Mouse (Mus musculus) limb, embryonic 14.5 days (tissue): ENCODE data around the gene Cdhr2. TPM values are rescaled to one million over a fixed set of nuclear protein-coding genes. Genes with fewer than 3 reads are reported as not detected.

Experiments
- ATAC-seq: fragments of 200-750 bp; cut with Nextera tagmentation; 2 replicates; pipeline ENCODE4 v1.8.0; 2017; ENCODE audit warnings: low read depth, moderate number of reproducible peaks, moderate TSS enrichment; ENCODE audit not compliant: low FRiP score
- DNase-seq: peaks from one replicate; pipeline ENCODE4 v3.0.0-alpha.2; 2015; ENCODE audit warnings: low spot score
- H3K27ac ChIP-seq: fragments of 300-500 bp; sonication (generic); replicated peaks from 2 replicates; pipeline ENCODE4 v1.5.1; 2014; ENCODE audit warnings: low read depth, mild to moderate bottlenecking, low read length, moderate library complexity, mixed read lengths
- H3K27me3 ChIP-seq: fragments of 300-500 bp; sonication (generic); 2 replicates; pipeline ENCODE4 v1.6.1; 2014; ENCODE audit warnings: low read length, mixed read lengths; ENCODE audit not compliant: control insufficient read depth, insufficient read depth
- H3K36me3 ChIP-seq: fragments of 300-500 bp; sonication (generic); 2 replicates; pipeline ENCODE4 v1.6.1; 2014; ENCODE audit warnings: mild to moderate bottlenecking, low read length, moderate library complexity, mixed read lengths; ENCODE audit not compliant: control insufficient read depth, insufficient read depth
- H3K4me1 ChIP-seq: fragments of 300-500 bp; sonication (generic); 2 replicates; pipeline ENCODE4 v1.6.1; 2014; ENCODE audit warnings: antibody characterized with exemption, low read length, mixed read lengths; ENCODE audit not compliant: control insufficient read depth, insufficient read depth
- H3K4me2 ChIP-seq: fragments of 300-500 bp; sonication (generic); replicated peaks from 2 replicates; pipeline ENCODE4 v1.6.1; 2014; ENCODE audit warnings: low read depth, mild to moderate bottlenecking, low read length, moderate library complexity; ENCODE audit not compliant: severe bottlenecking
- H3K4me3 ChIP-seq: fragments of 300-500 bp; sonication (generic); replicated peaks from 2 replicates; pipeline ENCODE4 v1.5.1; 2014; ENCODE audit warnings: low read length
- H3K9ac ChIP-seq: fragments of 300-500 bp; sonication (generic); 2 replicates; pipeline ENCODE4 v1.6.1; 2014; ENCODE audit warnings: mild to moderate bottlenecking, low read depth, low read length, moderate library complexity; ENCODE audit not compliant: severe bottlenecking
- H3K9me3 ChIP-seq: fragments of 300-500 bp; sonication (generic); 2 replicates; pipeline ENCODE4 v1.6.1; 2016; ENCODE audit warnings: low read length; ENCODE audit not compliant: control insufficient read depth
- POLR2A ChIP-seq: fragments of 200-500 bp; IDR thresholded peaks from 2 replicates; pipeline ENCODE4 v1.8.0; 2012; ENCODE audit warnings: inconsistent platforms, mild to moderate bottlenecking, moderate library complexity, borderline replicate concordance; ENCODE audit not compliant: insufficient read depth, insufficient read length; ENCODE audit errors: extremely low read depth
- WGBS: fragments of 180-500 bp; shearing (Covaris S2); extraction: QIAGEN DNeasy Blood & Tissue Kit; methylation state at CpG from one replicate; pipeline ENCODE4 v1.1.7; 2014; 5-methylcytosine and 5-hydroxymethylcytosine counted together
- polyA plus RNA-seq, 2 experiments: library from polyadenylated mRNA; depleted of rRNA in 1 of 2; stranded (reverse) in 1 of 2; unstranded in 1 of 2; fragments of >200 nt; fragmentation: Nextera tagmentation in 1 of 2; extraction: Ambion mirVana in 1 of 2; gene quantifications; 2 replicates each; pipeline versions ENCODE4 v1.2.1 to v1.2.3; 2012 to 2014

Cdhr2 gene
- polyA plus RNA-seq, 2 experiments = 0.06 TPM

- no peak overlapping the region for H3K27ac ChIP-seq
- no peak for ATAC-seq
- H3K27me3 ChIP-seq = no peaks in the 10 kb centered on the region
- H3K4me1 ChIP-seq = no peaks in the 10 kb centered on the region
- no peak for TF ChIP-seq POLR2A
- no peaks in the 10 kb centered on the region for H3K9me3 ChIP-seq
- no peaks in the 10 kb centered on the region for H3K36me3 ChIP-seq
- DNase-seq = no peak
- H3K4me2 ChIP-seq = no peak overlapping the region
- 82% methylated on average over 3 of the region's 3 CpGs for whole genome bisulfite sequencing
- no peak overlapping the region for H3K9ac ChIP-seq
- H3K4me3 ChIP-seq = no peak overlapping the region
These were observed 9.6 kb downstream of the Cdhr2 start for GRCm38 (mm10) chr13:54710866-54711265.

- DNase-seq = no peak
- Histone ChIP-seq H3K4me2 (no peak overlapping the region), H3K9ac (no peak overlapping the region), H3K27me3 (no peaks in the 10 kb centered on the region), H3K4me3 (no peak overlapping the region), H3K36me3 (no peaks in the 10 kb centered on the region), H3K9me3 (no peaks in the 10 kb centered on the region), H3K4me1 (no peaks in the 10 kb centered on the region), H3K27ac (no peak overlapping the region)
- WGBS = 43% methylated on average over 4 of the region's 4 CpGs
- ATAC-seq = no peak
- TF ChIP-seq POLR2A = no peak
These were observed 13.1 kb downstream of the Cdhr2 start for GRCm38 (mm10) chr13:54714393-54714792.

- Histone ChIP-seq H3K9me3 (no peaks in the 10 kb centered on the region), H3K27me3 (no peaks in the 10 kb centered on the region), H3K9ac (no peak overlapping the region), H3K4me1 (no peaks in the 10 kb centered on the region), H3K36me3 (no peaks in the 10 kb centered on the region), H3K27ac (no peak overlapping the region), H3K4me2 (no peak overlapping the region), H3K4me3 (no peak overlapping the region)
- no peak for TF ChIP-seq POLR2A
- DNase-seq = no peak
- ATAC-seq = no peak
- WGBS = 55% methylated on average over 10 of the region's 10 CpGs
These were observed 13.7 kb downstream of the Cdhr2 start for GRCm38 (mm10) chr13:54714996-54715395.

- H3K9me3 ChIP-seq = no peaks in the 10 kb centered on the region
- H3K4me3 ChIP-seq = no peak overlapping the region
- no peaks in the 10 kb centered on the region for H3K27me3 ChIP-seq
- no peak overlapping the region for H3K27ac ChIP-seq
- ATAC-seq = no peak
- no peaks in the 10 kb centered on the region for H3K4me1 ChIP-seq
- no peak overlapping the region for H3K4me2 ChIP-seq
- no peak overlapping the region for H3K9ac ChIP-seq
- DNase-seq = no peak
- no peaks in the 10 kb centered on the region for H3K36me3 ChIP-seq
- no peak for TF ChIP-seq POLR2A
- WGBS = 5% methylated on average over 5 of the region's 5 CpGs
These were observed 15.7 kb downstream of the Cdhr2 start for GRCm38 (mm10) chr13:54716916-54717315.

- TF ChIP-seq POLR2A = no peak
- Histone ChIP-seq H3K4me1 (no peaks in the 10 kb centered on the region), H3K9ac (no peak overlapping the region), H3K9me3 (no peaks in the 10 kb centered on the region), H3K27me3 (no peaks in the 10 kb centered on the region), H3K4me3 (no peak overlapping the region), H3K27ac (no peak overlapping the region), H3K4me2 (no peak overlapping the region), H3K36me3 (no peaks in the 10 kb centered on the region)
- no peak for ATAC-seq
- no peak for DNase-seq
- 90% methylated on average over 3 of the region's 3 CpGs for WGBS
These were observed 21.9 kb downstream of the Cdhr2 start for GRCm38 (mm10) chr13:54723143-54723542.

- H3K36me3 ChIP-seq = no peaks in the 10 kb centered on the region
- no peaks in the 10 kb centered on the region for H3K27me3 ChIP-seq
- H3K4me2 ChIP-seq = no peak overlapping the region
- DNase-seq = no peak
- H3K9ac ChIP-seq = no peak overlapping the region
- no peaks in the 10 kb centered on the region for H3K9me3 ChIP-seq
- no peak overlapping the region for H3K4me3 ChIP-seq
- H3K27ac ChIP-seq = no peak overlapping the region
- no peak for ATAC-seq
- 48% methylated on average over 11 of the region's 11 CpGs for WGBS
- H3K4me1 ChIP-seq = no peaks in the 10 kb centered on the region
- no peak for TF ChIP-seq POLR2A
These were observed 24.9 kb downstream of the Cdhr2 start for GRCm38 (mm10) chr13:54726131-54726530.
